Mouse (Mus musculus) testis, adult 2 months (tissue): ENCODE measurements at regions not wholly inside any gene's neighbourhood (a gene's known extent, or its start where the extent isn't known, plus 50 kb on each side); places are given as distances from the start of the nearest gene placed in this dataset.

ENCODE experiments used
- CTCF ChIP-seq: fragments of 200-500 bp; IDR thresholded peaks from 2 replicates; pipeline ENCODE4 v1.5.1; 2012; ENCODE audit warnings: low read depth, mild to moderate bottlenecking, inconsistent platforms, low read length, moderate library complexity; ENCODE audit not compliant: control insufficient read depth, insufficient read depth, insufficient replicate concordance
- POLR2A ChIP-seq: fragments of 200-500 bp; IDR thresholded peaks from 2 replicates; pipeline ENCODE4 v1.6.1; 2012; ENCODE audit warnings: low read depth, mild to moderate bottlenecking, inconsistent platforms, low read length, moderate library complexity; ENCODE audit not compliant: control insufficient read depth

DNA sequence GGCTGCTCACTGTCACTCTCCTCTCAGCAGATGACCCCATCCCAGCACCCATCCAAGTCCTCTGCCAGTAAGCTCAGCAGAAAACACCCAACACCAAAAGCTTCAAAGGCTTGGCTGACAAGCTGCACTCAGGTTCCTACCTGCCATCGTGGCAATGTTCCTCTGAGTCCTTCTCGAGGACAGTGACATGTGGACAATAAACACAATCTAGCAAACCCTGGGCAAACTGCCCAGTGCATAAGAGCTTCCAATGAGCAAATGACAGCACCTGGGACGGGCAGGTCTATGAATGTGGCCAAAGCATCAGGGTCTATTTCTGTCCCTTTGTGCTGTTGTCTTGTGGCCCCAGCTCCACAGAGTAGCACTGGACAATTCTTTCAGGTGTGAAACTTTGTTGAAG, 86.9 kb downstream of the Hes1 start:
- TF ChIP-seq CTCF (no peak), POLR2A (no peak)
